Mouse (Mus musculus): ENCODE results near the gene Aldoc. TPM values are rescaled to one million over a fixed set of nuclear protein-coding genes. Genes with fewer than 3 reads are reported as not detected.

The Aldoc gene
- polyA plus RNA-seq, 1 experiment, result 4.4 TPM

DNA sequence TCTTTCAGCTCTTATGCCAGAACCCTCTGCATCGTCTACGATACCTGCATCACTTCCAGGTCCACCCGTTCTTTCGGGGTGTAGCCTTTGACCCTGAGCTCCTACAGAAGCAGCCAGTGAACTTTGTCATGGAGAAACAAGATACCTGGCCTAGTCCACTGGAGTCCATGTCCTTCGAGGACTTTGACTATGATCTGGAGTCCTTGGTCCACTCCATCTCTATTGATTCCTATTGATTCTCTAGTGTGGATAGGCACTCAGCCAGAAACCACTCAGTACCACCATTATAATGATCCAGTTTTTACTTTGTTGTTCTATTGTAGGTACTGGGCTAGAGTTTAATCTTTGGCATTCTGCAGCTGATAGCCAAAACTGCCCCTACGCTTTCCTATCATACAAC lies 28.2 kb upstream of the Aldoc start:
- Histone ChIP-seq H3K27me3 (ENCODE audit: control insufficient read depth, insufficient read depth, low read length) (no peaks in the 10 kb centered on the region), H3K36me3 (ENCODE audit: control insufficient read depth, insufficient read depth, low read length) (peaks cover 13% of the 10 kb centered on the region), H3K4me1 (ENCODE audit: control insufficient read depth, insufficient read depth, insufficient read length) (no peaks in the 10 kb centered on the region), H3K4me3 (ENCODE audit: extremely low read depth, insufficient read depth, insufficient read length) (no peak overlapping the region), H3K27ac (ENCODE audit: insufficient read depth, low read length) (no peak overlapping the region)
- DNase-seq (ENCODE audit: low read depth in 1 of 2, low spot score in 2 of 2), result no peak
- WGBS, result 93% methylated on average over 6 of the region's 6 CpGs
- TF ChIP-seq POLR2A (IDR thresholded peaks at IDR 0.05; ENCODE audit: low read depth, low read length) (no peak), CTCF (IDR thresholded peaks at IDR 0.05; ENCODE audit: extremely low read depth, insufficient read depth, insufficient read length, insufficient replicate concordance) (no peak)

DNA sequence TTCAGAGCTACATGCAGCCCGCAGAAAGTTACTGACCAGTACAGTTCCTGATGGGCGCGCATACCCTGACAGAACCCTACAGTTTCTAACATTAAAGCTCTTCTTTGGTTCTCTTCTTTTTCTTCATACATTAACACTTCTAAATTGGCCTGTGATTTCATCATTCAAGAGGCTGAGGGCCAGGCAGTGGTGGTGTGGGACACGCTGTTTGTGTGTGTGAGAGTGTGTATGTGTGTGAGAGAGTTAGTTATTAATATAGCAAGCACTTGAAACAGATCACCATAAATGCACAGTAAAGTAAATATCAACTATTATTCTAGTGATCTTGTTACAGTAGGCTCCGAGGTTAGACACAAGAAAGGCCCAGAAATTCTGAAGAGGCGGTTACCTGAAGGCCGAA lies 21.9 kb upstream of the Aldoc start:
- no peak for DNase-seq (ENCODE audit: low read depth in 1 of 2, low spot score in 2 of 2)
- Histone ChIP-seq H3K4me1 (ENCODE audit: control insufficient read depth, insufficient read depth, insufficient read length) (no peaks in the 10 kb centered on the region), H3K27me3 (ENCODE audit: control insufficient read depth, insufficient read depth, low read length) (no peaks in the 10 kb centered on the region), H3K27ac (ENCODE audit: insufficient read depth, low read length) (no peak overlapping the region), H3K36me3 (ENCODE audit: control insufficient read depth, insufficient read depth, low read length) (no peaks in the 10 kb centered on the region), H3K4me3 (ENCODE audit: extremely low read depth, insufficient read depth, insufficient read length) (peak overlapping the region; percentile 32; the same call in 1 of the 2 replicates)
- 69% methylated on average over 7 of the region's 7 CpGs for WGBS
- TF ChIP-seq POLR2A (IDR thresholded peaks at IDR 0.05; ENCODE audit: low read depth, low read length), result no peak
- no peak for TF ChIP-seq CTCF (IDR thresholded peaks at IDR 0.05; ENCODE audit: extremely low read depth, insufficient read depth, insufficient read length, insufficient replicate concordance)

DNA sequence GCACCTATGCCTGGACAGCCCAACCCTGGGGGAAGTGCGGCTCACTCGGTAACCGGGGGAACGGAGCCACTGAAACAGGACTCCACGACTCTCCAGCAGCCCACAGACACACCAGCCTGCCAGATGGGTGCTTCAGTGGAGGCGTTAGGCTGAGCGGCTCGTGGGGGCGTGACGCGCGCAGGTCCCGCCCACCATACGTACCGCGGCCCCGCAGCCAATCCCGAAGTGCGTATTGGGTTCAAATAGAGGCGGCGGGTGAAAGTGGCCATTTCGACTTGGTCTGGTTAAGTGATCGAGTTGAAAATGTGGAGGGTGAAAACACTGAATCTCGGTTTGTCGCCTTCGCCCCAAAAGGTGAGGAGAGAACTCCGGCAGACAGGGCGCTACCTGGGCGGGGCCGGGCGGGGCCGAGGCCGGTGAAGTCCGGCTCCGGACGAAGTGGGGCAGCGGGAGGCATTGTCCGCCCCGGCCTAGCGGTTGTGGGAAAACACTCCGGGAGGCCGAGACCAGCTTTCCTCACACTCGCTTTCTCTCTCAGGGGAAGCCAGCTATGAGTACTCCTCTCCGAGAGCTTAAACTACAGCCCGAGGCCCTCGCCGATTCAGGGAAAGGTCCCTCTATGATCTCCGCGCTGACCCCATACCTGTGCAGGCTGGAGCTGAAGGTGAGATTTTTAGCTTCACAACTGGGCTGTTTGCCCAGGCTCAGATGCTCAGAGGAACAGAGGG lies 21.2 kb upstream of the Aldoc start, which contains the start of gene Spag5:
Gene Spag5, plus strand, starts transcription at position 173 of the 728 bp plus-strand sequence.
- under 1% methylated on average over 49 of the region's 49 CpGs for WGBS
- TF ChIP-seq CTCF (IDR thresholded peaks at IDR 0.05; ENCODE audit: extremely low read depth, insufficient read depth, insufficient read length, insufficient replicate concordance) (no peak), POLR2A (IDR thresholded peaks at IDR 0.05; ENCODE audit: low read depth, low read length) (no peak)

DNA sequence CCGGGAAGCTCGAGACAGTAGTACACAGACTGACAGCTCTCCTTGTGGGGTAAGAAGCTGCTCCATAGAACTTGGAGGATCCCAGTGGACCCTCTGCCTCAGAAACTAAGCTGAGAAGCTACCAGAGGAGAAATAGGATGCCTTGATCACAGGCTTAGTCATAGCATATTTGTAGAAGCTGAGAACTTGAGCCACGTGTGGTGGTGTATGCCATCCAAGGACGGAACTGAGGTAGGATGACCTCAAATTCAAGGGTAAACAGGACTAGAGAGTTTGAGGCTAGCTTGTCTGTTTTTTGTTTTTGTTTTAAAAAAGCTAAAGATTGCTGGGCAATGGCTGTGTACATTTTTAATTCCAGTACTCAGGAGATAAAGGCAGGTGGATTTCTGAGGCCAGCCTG lies 17.5 kb upstream of the Aldoc start:
- DNase-seq (ENCODE audit: low read depth in 1 of 2, low spot score in 2 of 2), result no peak
- Histone ChIP-seq H3K27ac (ENCODE audit: insufficient read depth, low read length) (no peak overlapping the region), H3K4me3 (ENCODE audit: extremely low read depth, insufficient read depth, insufficient read length) (no peak overlapping the region), H3K4me1 (ENCODE audit: control insufficient read depth, insufficient read depth, insufficient read length) (no peaks in the 10 kb centered on the region), H3K36me3 (ENCODE audit: control insufficient read depth, insufficient read depth, low read length) (no peaks in the 10 kb centered on the region), H3K27me3 (ENCODE audit: control insufficient read depth, insufficient read depth, low read length) (no peaks in the 10 kb centered on the region)
- no peak for TF ChIP-seq POLR2A (IDR thresholded peaks at IDR 0.05; ENCODE audit: low read depth, low read length)
- TF ChIP-seq CTCF (IDR thresholded peaks at IDR 0.05; ENCODE audit: extremely low read depth, insufficient read depth, insufficient read length, insufficient replicate concordance), result no peak
- 96% methylated on average over 4 of the region's 4 CpGs for WGBS

More for the DNA sequence above, 21.2 kb upstream of the Aldoc start, which contains the start of gene Spag5:
- Histone ChIP-seq H3K36me3 (ENCODE audit: control insufficient read depth, insufficient read depth, low read length) (no peaks in the 10 kb centered on the region), H3K27me3 (ENCODE audit: control insufficient read depth, insufficient read depth, low read length) (no peaks in the 10 kb centered on the region), H3K27ac (ENCODE audit: insufficient read depth, low read length) (no peak within 1 kb of the TSS), H3K4me3 (ENCODE audit: extremely low read depth, insufficient read depth, insufficient read length) (peak within 1 kb of the TSS; percentile 66), H3K4me1 (ENCODE audit: control insufficient read depth, insufficient read depth, insufficient read length) (no peaks in the 10 kb centered on the region)
- peak; percentile 65 to 86 for DNase-seq (ENCODE audit: low read depth in 1 of 2, low spot score in 2 of 2)

DNA sequence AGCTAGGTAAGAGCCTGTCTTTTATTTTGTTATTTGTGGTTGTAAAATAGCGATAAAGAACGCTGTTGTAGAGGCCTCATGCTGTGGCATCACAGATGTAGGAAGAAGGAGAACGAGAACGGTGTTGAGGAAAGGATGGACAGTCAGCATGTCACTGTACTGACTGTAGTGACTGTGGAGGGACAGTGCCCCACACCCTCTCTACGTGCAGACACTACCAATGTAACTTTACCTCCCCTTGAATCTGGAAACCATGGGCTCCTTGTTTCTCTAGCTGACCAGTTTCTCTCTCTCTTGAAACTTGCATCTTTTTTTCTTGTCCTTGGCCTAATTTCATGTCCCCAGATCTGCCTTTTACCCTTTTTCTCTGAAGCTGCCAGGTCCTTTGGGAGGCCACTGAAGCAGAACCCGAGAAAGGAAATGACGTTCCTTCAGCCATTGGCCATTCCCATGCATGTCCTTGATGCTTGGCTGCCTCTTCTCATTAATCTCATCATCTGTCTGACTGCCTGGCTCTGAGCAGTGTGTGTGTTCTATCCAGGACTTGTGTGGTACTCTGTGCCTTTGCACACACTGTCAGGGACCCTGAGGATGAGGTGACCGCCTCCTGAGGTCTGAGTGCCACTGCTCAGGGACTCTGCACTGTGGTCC lies 11.8 kb upstream of the Aldoc start:
- Histone ChIP-seq H3K36me3 (ENCODE audit: control insufficient read depth, insufficient read depth, low read length) (no peaks in the 10 kb centered on the region), H3K4me1 (ENCODE audit: control insufficient read depth, insufficient read depth, insufficient read length) (peaks cover 4% of the 10 kb centered on the region; the same call in 1 of the 2 replicates), H3K27me3 (ENCODE audit: control insufficient read depth, insufficient read depth, low read length) (no peaks in the 10 kb centered on the region), H3K27ac (ENCODE audit: insufficient read depth, low read length) (0 out of 2 replicates have a peak overlapping the region, but pooled peaks have one; percentile 10), H3K4me3 (ENCODE audit: extremely low read depth, insufficient read depth, insufficient read length) (no peak overlapping the region)
- no peak for DNase-seq (ENCODE audit: low read depth in 1 of 2, low spot score in 2 of 2)
- WGBS, result 88% methylated on average over 8 of the region's 8 CpGs
- TF ChIP-seq CTCF (IDR thresholded peaks at IDR 0.05; ENCODE audit: extremely low read depth, insufficient read depth, insufficient read length, insufficient replicate concordance) (no peak), POLR2A (IDR thresholded peaks at IDR 0.05; ENCODE audit: low read depth, low read length) (no peak)

DNA sequence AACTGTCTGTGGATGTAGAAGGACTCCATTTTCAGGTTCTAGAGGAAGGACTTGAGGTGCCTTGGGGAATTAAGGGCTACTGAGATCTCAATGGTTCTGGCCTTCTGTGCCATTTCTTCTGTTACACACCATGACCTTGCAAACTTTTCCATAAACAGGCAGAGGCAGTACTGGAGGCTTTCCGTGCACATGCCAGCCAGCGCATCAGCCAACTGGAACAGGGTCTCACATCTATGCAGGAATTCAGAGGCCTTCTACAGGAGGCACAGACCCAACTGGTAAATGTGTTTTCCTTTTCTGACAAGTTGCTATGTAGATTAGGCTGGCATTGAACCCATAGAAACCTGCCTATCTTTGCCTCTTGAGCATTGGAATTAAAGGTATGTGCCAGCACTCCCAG lies 9.1 kb upstream of the Aldoc start:
- H3K27ac ChIP-seq (ENCODE audit: insufficient read depth, low read length), result no peak overlapping the region
- peaks cover 4% of the 10 kb centered on the region; the same call in 1 of the 2 replicates for H3K4me1 ChIP-seq (ENCODE audit: control insufficient read depth, insufficient read depth, insufficient read length)
- no peaks in the 10 kb centered on the region for H3K36me3 ChIP-seq (ENCODE audit: control insufficient read depth, insufficient read depth, low read length)
- TF ChIP-seq POLR2A (IDR thresholded peaks at IDR 0.05; ENCODE audit: low read depth, low read length) (no peak), CTCF (IDR thresholded peaks at IDR 0.05; ENCODE audit: extremely low read depth, insufficient read depth, insufficient read length, insufficient replicate concordance) (no peak)
- 89% methylated on average over 2 of the region's 2 CpGs for WGBS
- H3K4me3 ChIP-seq (ENCODE audit: extremely low read depth, insufficient read depth, insufficient read length), result no peak overlapping the region
- H3K27me3 ChIP-seq (ENCODE audit: control insufficient read depth, insufficient read depth, low read length), result no peaks in the 10 kb centered on the region
- DNase-seq (ENCODE audit: low read depth in 1 of 2, low spot score in 2 of 2), result no peak
